Mouse (Mus musculus) right cerebral cortex, postnatal 14 days (tissue): ENCODE measurements around the gene Pik3c2b.

ENCODE experiments used
- DNase-seq: peaks from one replicate; pipeline ENCODE4 v3.0.0; 2022

Gene Pik3c2b

GRCm38 (mm10) chr1:133135808-133136207 lies 90.3 kb downstream of the Pik3c2b start:
- DNase-seq = no peak

GRCm38 (mm10) chr1:133138401-133138800 lies 92.9 kb downstream of the Pik3c2b start:
- DNase-seq = no peak

- DNase-seq = peak; percentile 33
Observed at GRCm38 (mm10) chr1:133146014-133147009, 100.8 kb downstream of the Pik3c2b start.

GRCm38 (mm10) chr1:133147324-133147723 lies 101.9 kb downstream of the Pik3c2b start:
- DNase-seq = no peak

- no peak for DNase-seq
Observed at GRCm38 (mm10) chr1:133148122-133148521, 102.7 kb downstream of the Pik3c2b start.

GRCm38 (mm10) chr1:133150556-133150955 lies 105.1 kb downstream of the Pik3c2b start:
- DNase-seq = no peak

GRCm38 (mm10) chr1:133152213-133152612 lies 106.7 kb downstream of the Pik3c2b start:
- DNase-seq = no peak

- no peak for DNase-seq
Observed at GRCm38 (mm10) chr1:133155270-133155669, 109.8 kb downstream of the Pik3c2b start.
